Mouse (Mus musculus) adrenal gland (tissue): ENCODE measurements around the gene Jund.

ENCODE experiments used
- intact Hi-C: fragments of 180-260 bp; cut with DNase I; formaldehyde crosslinking; loops from one replicate; pipeline ENCODE4 v1.15.1; 2025

Jund gene

DNA sequence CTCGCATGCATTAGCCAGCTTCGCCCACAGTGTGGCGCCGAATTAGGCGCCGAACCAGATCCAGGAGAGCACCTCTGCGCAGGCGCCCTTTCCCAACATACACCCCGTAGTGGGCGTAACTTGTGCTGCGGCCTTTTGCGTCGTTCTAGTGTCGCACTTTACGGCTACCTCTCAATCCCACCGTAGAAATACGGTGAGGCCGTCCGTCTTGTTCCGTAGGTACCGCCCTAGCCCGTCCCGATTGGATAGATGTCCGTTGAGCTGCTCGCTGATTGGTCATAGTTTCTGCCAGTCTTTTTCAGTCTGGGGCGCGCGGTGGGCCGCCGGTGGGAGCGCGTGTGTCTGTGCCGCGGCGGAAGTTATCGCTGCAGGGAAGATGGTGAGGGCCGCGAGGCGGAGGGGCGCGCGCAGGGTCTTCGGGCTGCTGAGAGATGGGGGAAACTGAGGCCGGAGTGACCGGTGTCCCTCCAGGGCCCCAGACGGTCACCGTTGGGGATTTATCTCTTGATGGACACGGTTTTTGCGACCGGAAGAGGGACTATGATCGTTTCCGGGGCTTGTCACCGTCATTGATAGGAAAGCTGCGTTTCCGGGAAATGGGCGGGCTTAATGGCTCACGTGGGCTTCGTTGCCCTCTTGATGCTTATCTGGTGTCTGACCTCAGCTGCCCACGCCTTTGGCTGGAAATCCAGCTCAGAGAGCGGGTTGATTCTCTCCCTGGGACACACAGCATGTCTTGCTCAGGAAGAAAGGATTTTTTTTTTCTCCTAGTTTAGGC is 25.5 kb upstream of the Jund start, which contains the start of gene Lsm4:
Gene Lsm4, plus strand, starts transcription at position 170 of the 778 bp plus-strand sequence.
- intact Hi-C loops = no loop called here

- intact Hi-C loops = no loop called here
These were observed 24.6 kb upstream of the Jund start for GRCm38 (mm10) chr8:70674109-70674508.

DNA sequence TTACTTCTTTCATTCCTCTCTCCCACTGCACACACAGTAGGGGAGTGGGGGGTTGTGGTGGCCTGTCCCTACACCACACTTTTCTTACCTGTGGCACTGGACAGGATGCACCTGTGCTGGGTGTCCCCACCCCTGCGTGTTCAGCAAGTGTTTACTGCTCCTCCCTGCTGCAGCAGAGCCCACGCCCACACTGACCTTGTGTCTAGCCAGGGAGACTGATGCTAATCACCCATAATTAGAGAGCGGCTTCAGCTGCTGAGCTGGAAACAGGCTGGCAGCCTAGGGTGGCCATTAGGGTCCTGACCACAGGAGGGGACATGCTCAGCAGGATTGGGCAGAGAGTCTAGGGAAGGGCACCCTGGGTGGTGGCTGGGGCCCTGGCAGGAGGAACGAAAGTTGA is 24.0 kb upstream of the Jund start:
- intact Hi-C loops = no loop called here

- intact Hi-C loops = no loop called here
These were observed 23.4 kb upstream of the Jund start for GRCm38 (mm10) chr8:70675336-70675735.

DNA sequence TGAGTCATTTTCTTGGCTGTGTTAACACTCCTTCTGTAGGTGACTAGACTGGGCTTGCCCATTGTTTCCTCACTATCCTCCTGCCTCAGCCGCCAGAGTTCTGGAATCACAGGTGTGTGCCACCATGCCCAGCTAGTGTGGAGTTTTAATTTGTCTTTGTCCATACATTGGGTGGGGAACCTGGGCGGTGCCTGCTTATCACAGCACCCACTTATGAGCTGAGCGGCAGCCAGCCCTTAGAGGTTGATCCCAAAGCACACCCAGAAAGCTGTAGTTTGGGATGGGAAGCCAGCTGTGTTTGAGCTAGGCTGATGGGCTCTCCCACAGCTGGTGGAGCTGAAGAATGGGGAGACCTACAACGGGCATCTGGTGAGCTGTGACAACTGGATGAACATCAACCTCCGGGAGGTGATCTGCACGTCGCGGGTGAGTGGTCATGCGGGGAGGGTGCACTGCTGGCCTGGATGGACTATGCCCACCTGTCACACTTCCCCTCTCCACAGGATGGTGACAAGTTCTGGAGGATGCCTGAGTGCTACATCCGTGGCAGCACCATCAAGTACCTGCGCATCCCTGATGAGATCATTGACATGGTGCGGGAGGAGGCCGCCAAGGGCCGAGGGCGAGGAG is 21.2 kb upstream of the Jund start:
- intact Hi-C loops = no loop called here

DNA sequence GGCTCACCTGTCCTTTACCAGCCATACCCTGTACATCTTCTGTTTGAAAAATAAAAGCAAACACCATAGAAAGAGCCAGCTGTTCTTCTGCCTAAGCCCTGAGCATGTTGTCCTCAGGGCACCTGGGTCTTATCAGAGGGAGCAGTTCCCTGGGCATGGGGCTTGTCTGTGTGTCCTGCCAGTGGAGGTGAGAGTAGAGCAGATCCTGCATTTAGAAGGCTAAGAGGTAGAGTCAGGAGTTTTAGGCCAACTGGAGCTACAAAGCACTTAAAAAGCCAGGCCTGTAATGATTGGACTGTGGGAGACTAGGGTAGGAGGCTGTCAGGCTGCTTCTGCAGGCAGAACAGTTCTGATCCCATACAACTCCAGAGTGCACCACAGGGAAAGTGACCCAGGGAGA is 20.1 kb upstream of the Jund start:
- intact Hi-C loops = no loop called here

- intact Hi-C loops = no loop called here
These were observed 19.3 kb upstream of the Jund start for GRCm38 (mm10) chr8:70679404-70679803.

- intact Hi-C loops = no loop called here
These were observed 18.7 kb upstream of the Jund start for GRCm38 (mm10) chr8:70680039-70680438.

GRCm38 (mm10) chr8:70681410-70681809 is 17.3 kb upstream of the Jund start:
- intact Hi-C loops = no loop called here

DNA sequence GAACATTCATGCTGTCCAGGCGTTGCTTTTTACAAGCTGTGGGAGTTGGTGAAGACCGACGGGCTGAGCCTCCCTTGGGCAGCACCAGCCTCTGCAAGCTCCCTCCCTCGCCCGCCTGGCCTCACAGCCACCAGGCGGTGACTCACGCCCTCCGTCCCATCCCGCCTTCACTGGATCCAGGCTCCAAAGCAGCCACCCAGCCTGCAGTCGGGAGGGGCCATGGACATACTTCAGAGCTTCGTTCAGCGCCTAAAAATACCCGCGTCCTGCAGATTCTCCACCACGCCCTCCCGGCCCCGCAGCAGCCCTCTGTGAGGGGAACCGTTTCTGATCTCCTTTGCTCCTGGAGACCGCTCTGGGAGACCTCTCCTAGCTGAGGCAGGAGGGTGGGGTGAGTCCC is 16.6 kb upstream of the Jund start:
- intact Hi-C loops = no loop called here

GRCm38 (mm10) chr8:70682692-70683091 is 16.1 kb upstream of the Jund start:
- intact Hi-C loops = no loop called here

GRCm38 (mm10) chr8:70684291-70684690 is 14.5 kb upstream of the Jund start:
- intact Hi-C loops = no loop called here

GRCm38 (mm10) chr8:70687576-70687975 is 11.2 kb upstream of the Jund start:
- intact Hi-C loops = no loop called here

DNA sequence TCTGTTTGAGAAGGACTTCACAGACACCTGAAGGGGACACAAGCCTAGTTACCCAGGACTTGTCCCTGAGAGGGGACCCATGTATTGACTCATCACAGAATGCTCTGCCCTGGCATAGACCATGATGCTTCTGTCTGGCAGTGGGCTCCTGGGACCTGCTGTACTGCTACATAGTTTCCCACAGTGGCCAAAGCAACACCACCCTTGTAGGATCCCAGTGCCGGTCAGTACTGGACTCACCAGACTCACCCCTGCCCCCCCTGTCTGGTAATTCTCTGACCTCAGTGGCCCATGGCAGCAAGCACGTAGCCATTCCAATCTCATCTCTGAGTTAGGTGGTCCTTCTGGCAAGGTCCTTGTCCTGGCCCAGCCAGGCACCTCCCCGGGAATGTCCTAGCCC is 10.6 kb upstream of the Jund start:
- intact Hi-C loops = no loop called here

- intact Hi-C loops = no loop called here
These were observed 8.8 kb upstream of the Jund start for GRCm38 (mm10) chr8:70689892-70690390.

GRCm38 (mm10) chr8:70691230-70691629 is 7.5 kb upstream of the Jund start:
- intact Hi-C loops = no loop called here

- intact Hi-C loops = no loop called here
These were observed 7.0 kb upstream of the Jund start for GRCm38 (mm10) chr8:70691727-70692231.

GRCm38 (mm10) chr8:70693636-70694035 is 5.1 kb upstream of the Jund start:
- intact Hi-C loops = no loop called here

DNA sequence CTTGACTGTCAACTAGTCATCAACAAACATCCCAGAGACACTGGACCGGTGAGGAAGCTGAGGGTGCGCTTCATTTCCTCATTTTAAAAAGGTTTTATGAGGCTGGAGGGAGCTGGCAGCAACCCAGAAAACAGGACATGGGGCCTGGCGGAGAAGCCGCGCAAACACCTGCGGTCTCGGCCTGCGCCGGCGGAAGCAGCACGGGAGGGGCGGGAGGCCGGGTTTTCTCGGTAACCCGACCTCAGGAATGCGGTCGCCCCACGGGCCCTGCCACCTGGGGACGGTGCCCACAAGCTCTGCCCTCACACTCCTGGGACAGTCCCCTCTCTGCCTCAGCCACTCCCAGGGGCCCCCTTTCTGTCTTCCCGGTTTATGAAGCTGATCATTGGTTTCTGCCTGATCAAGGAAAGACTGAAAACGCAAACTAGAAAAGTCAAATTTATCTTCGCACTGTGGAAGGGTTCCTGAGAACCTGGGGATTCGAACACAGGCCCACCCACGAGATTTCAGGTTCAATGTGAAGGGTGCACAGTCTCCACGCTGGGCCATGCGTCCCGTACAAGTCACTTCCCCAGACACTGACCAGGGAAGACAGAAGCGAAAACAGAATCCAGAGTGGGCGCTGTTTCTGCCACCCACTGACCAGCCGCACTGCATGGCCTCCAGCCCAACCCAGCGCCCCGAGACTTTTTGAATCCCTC is 3.3 kb upstream of the Jund start:
- intact Hi-C loops = no loop called here

DNA sequence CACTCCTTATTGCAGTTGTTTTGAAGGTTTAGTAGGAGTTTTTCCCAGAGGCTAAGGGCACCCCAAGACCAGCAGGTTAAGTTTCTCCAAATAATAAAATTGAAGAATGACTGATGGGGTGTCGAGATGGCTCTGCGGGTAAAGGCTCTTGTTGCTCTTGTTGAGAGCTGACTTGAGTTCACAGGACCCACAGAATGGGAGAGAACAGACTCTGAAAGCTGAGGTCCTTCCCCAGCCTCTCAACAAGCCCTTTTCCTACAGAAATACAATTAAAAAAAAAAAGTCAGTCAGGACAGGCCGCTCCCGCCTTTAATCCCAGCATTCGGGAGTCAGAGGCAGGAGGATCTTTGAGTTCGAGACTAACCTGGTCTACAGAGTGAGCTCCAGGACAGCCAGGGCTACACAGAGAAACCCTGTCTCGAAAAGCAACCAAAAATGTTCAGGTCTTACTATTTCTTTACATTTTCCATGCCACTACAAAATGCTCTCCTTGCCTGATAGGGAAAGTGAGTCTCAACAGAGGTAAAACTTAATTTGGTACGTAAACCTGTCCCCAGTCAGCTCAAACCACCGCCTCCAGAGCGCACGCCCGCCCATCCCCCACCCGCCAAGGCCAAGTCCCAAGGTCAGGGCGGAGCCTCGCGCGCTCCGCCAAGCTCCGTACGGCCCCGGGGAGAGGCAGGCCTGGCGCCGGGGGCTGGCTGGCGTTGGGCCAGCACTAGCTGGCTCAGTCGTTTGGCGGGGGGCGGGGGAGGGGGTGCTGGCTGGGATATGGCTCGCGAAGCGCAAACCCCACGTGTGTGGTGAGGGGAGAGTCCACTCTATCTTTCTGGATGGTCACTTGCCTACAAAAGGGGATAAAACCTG is 2.5 kb upstream of the Jund start:
- intact Hi-C loops = no loop called here

DNA sequence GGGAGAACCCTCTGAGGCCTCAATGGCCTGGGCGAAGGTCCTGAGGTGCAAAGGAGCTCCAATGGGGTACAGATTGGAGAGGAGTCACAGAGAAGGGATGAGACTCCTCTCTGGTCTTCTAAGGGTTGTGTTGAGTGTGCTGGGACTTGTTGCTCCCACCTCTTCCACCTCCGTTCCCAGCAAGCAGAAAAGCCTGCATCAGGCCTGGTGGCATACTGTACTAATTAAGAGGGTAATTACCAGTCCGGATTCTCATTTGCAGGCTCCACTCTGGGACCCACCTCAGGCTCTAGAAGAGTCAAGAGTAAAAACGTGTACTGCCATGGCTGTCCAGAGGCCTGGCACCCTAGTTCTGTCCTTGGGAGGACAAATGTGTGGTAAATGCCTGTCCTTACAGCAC is 1.8 kb upstream of the Jund start:
- intact Hi-C loops = no loop called here
